Mouse (Mus musculus): ENCODE measurements around the gene Vsir.

GRCm38 (mm10) chr10:60395605-60396004, 49.0 kb downstream of the Vsir start:
- no peak for TF ChIP-seq CTCF (IDR thresholded peaks at IDR 0.05; ENCODE audit: low read depth)
- no peak for TF ChIP-seq EP300 (optimal IDR thresholded peaks at IDR 0.05)
